Mouse (Mus musculus): Measurements from ENCODE around the gene Phrf1.

- TF ChIP-seq CTCF (IDR thresholded peaks at IDR 0.05; ENCODE audit: low read depth), result no peak
- no peak for TF ChIP-seq EP300 (IDR thresholded peaks at IDR 0.05; ENCODE audit: low read depth)
Measured at GRCm38 (mm10) chr7:141205504-141205903, 23.1 kb upstream of the Phrf1 start.

Measured in heart, postnatal 0 days (tissue).